Comparison of ENCODE assay signal across 14 mouse cellular contexts in genomic region chr2:117095491-117095890, GRCm38 (mm10). TPM values are rescaled to one million over a fixed set of nuclear protein-coding genes. Genes with fewer than 3 reads are reported as not detected.
DNase-seq lines count a peak whose midpoint lies in the region; ATAC-seq lines count a peak whose summit lies in the region.
"Had no signal": no experiment of that assay in that cellular context is flagged by ENCODE, and none has a peak within 500 bp of the region (broad histone marks: within the 10 kb centered on the region; RNA-seq: fewer than 3 reads in every experiment).

No protein-coding gene starts in this region.

- DNase-seq in layer of hippocampus, adult 9-11 months: peak; percentile 74
- DNase-seq in layer of hippocampus, postnatal 36 days: no peak
- DNase-seq in 3T3-L1 (ENCODE audit: low read depth, low spot score) (peak; percentile 69), 416B (ENCODE audit: low read depth) (peak; percentile 70)
- DNase-seq in adrenal gland, postnatal 25 days: peak; percentile 20
- no peak for DNase-seq in limb, embryonic 10.5 days (ENCODE audit: low spot score)
- DNase-seq: cerebellum, postnatal 36 days; gastrocnemius, postnatal 25 days; kidney, adult 8-10 months; thymus, adult 2 months had no signal

- H3K9ac ChIP-seq in forebrain, embryonic 16.5 days (replicated peaks; ENCODE audit: low read depth, low read length): no peak overlapping the region
- H3K9ac ChIP-seq: liver, embryonic 15.5 days had no signal

- H3K27ac ChIP-seq in limb, embryonic 10.5 days: no peak overlapping the region
- H3K27ac ChIP-seq in forebrain, embryonic 16.5 days (ENCODE audit: low read length): no peak overlapping the region
- H3K27ac ChIP-seq: liver, embryonic 15.5 days had no signal

- H3K27me3 ChIP-seq in limb, embryonic 10.5 days (ENCODE audit: low read depth, poor library complexity, severe bottlenecking): 0 out of 2 replicates have a peak, but pooled peaks cover 4% of the 10 kb centered on the region
- H3K27me3 ChIP-seq in forebrain, embryonic 16.5 days (replicated peaks; ENCODE audit: control insufficient read depth, insufficient read depth, low read length): no peaks in the 10 kb centered on the region
- H3K27me3 ChIP-seq: liver, embryonic 15.5 days had no signal

- no peaks in the 10 kb centered on the region for H3K9me3 ChIP-seq in limb, embryonic 10.5 days (replicated peaks)
- no peaks in the 10 kb centered on the region for H3K9me3 ChIP-seq in forebrain, embryonic 16.5 days (ENCODE audit: control insufficient read depth, low read length)
- H3K9me3 ChIP-seq: liver, embryonic 15.5 days had no signal

- no peaks in the 10 kb centered on the region for H3K36me3 ChIP-seq in limb, embryonic 10.5 days
- no peaks in the 10 kb centered on the region for H3K36me3 ChIP-seq in forebrain, embryonic 16.5 days (ENCODE audit: control insufficient read depth, insufficient read depth)
- H3K36me3 ChIP-seq: liver, embryonic 15.5 days had no signal

- H3K4me1 ChIP-seq in limb, embryonic 10.5 days: peaks cover 15% of the 10 kb centered on the region
- H3K4me1 ChIP-seq in forebrain, embryonic 16.5 days (replicated peaks; ENCODE audit: control insufficient read depth, insufficient read depth, low read length): no peaks in the 10 kb centered on the region

- WGBS in limb, embryonic 10.5 days: 69% methylated on average over 3 of the region's 3 CpGs
- 59% methylated on average over 3 of the region's 3 CpGs for WGBS in forebrain, embryonic 16.5 days

- no peak for ATAC-seq in forebrain, embryonic 16.5 days
- ATAC-seq: midbrain, embryonic 16.5 days had no signal

- H3K4me2 ChIP-seq in forebrain, embryonic 16.5 days (ENCODE audit: low read length): no peak overlapping the region
- H3K4me2 ChIP-seq: heart, embryonic 11.5 days; liver, embryonic 15.5 days had no signal

- H3K4me3 ChIP-seq in limb, embryonic 10.5 days: no peak overlapping the region
- no peak overlapping the region for H3K4me3 ChIP-seq in forebrain, embryonic 16.5 days (replicated peaks; ENCODE audit: low read length)
- H3K4me3 ChIP-seq: liver, embryonic 15.5 days had no signal

RNA-seq across cellular contexts. Expression of gene Spred1, which starts 25.7 kb away (rescaled TPM):
- 100 to 1,000 TPM; 112 to 114 TPM for total RNA-seq in layer of hippocampus, postnatal 36 days (2021)
- total RNA-seq in adrenal gland, postnatal 25 days (2021): 91.5 and 103 TPM in 2 replicates
- polyA plus RNA-seq in limb, embryonic 10.5 days (2016; fragmentation: Nextera tagmentation; extraction: Ambion mirVana): 14.9 and 17.1 TPM in 2 replicates
- 8.2 and 11.4 TPM in 2 replicates for polyA plus RNA-seq in forebrain, embryonic 16.5 days (2015; fragmentation: Nextera tagmentation; extraction: Ambion mirVana)

Comparison
In these comparisons a context has a peak if more than half of its experiments do, and no peak if none do; other contexts are left out.
1. DNase-seq: peak in layer of hippocampus, adult 9-11 months (single experiment), 3T3-L1 (single experiment), 416B (single experiment) and adrenal gland, postnatal 25 days (single experiment); none in layer of hippocampus, postnatal 36 days (0 of 2) and limb, embryonic 10.5 days (single experiment).